Mouse (Mus musculus): ENCODE data around the gene Gtdc1. TPM values are rescaled to one million over a fixed set of nuclear protein-coding genes. Genes with fewer than 3 reads are reported as not detected.

Gtdc1 gene
- polyA plus RNA-seq, 1 experiment from 2014 or later: 19.2 TPM

DNA sequence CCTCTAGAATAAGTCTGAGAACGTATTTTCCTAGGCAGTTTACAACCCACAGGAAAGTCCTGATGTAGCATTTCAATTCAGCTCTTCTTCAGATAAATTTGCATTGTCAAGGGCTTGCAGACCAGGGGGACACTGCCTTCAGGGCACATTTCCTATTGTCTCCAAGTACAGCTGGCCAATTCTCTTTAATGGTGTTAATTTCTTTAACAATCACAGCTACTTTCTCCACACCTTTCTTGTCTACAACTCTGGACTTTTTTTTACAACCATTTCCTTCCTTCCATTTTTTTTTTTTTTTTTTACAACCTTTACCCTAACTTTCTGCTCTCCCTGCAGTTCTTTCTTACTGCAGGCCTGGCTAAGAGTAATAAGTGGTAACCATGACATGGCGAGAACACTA, 97.7 kb downstream of the Gtdc1 start:
- H3K4me3 ChIP-seq: no peak overlapping the region
- no peaks in the 10 kb centered on the region for H3K9me3 ChIP-seq
- no peak overlapping the region for H3K4me2 ChIP-seq
- WGBS: 77% methylated on average over 2 of the region's 2 CpGs
- H3K9ac ChIP-seq: no peak overlapping the region
- H3K36me3 ChIP-seq: no peaks in the 10 kb centered on the region
- no peak for ATAC-seq (ENCODE audit: low FRiP score, low read depth)
- H3K4me1 ChIP-seq (replicated peaks): no peaks in the 10 kb centered on the region
- H3K27ac ChIP-seq (replicated peaks): no peak overlapping the region
- H3K27me3 ChIP-seq: no peaks in the 10 kb centered on the region

DNA sequence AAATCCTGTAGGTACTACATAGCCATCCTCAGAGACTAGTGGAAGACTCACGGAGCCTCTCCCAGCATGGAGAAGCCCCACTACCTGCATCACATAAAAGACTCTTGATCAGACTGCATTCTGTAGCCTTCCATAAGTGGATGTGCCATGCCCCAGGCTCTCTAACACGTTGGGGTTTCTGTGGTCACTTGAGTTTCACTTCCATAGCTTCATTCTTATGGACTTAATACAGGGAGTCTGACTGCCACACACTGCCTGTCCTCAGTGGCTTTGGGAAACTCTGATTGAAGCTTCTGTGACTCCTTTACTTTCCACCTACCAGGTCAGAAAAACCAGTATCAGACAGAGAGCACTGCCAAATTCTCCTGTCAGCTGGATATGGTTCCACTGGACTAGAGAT, 98.1 kb downstream of the Gtdc1 start:
- no peaks in the 10 kb centered on the region for H3K27me3 ChIP-seq
- WGBS: 87% methylated on average over 2 of the region's 2 CpGs
- H3K4me1 ChIP-seq (replicated peaks): no peaks in the 10 kb centered on the region
- H3K27ac ChIP-seq (replicated peaks): no peak overlapping the region
- no peak overlapping the region for H3K4me2 ChIP-seq
- ATAC-seq (ENCODE audit: low FRiP score, low read depth): no peak
- no peaks in the 10 kb centered on the region for H3K9me3 ChIP-seq
- no peaks in the 10 kb centered on the region for H3K36me3 ChIP-seq
- H3K4me3 ChIP-seq: no peak overlapping the region
- no peak overlapping the region for H3K9ac ChIP-seq

DNA sequence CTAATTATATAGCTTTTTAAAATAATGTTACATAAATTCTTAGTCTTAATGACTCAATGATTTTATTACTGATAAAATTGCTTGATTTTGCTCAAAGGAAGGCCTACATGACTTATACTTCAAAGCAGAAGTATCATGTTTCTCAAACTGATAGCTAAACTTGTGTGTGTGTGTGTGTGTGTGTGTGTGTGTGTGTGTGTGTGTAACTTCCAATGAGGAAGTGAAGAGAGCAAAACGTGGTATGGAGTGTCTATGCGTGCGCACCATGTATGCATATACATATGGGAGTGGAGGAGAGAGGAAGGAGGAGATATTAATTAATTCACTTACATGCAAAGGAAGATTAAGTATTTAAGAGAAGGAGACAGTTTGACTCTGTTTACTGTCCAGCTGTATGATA, 100.8 kb downstream of the Gtdc1 start:
- Histone ChIP-seq H3K4me2 (no peak overlapping the region), H3K4me3 (no peak overlapping the region), H3K9ac (no peak overlapping the region), H3K27me3 (no peaks in the 10 kb centered on the region), H3K9me3 (no peaks in the 10 kb centered on the region), H3K4me1 (replicated peaks) (no peaks in the 10 kb centered on the region), H3K36me3 (no peaks in the 10 kb centered on the region), H3K27ac (replicated peaks) (no peak overlapping the region)
- no peak for ATAC-seq (ENCODE audit: low FRiP score, low read depth)
- WGBS: 97% methylated on average over 3 of the region's 3 CpGs

DNA sequence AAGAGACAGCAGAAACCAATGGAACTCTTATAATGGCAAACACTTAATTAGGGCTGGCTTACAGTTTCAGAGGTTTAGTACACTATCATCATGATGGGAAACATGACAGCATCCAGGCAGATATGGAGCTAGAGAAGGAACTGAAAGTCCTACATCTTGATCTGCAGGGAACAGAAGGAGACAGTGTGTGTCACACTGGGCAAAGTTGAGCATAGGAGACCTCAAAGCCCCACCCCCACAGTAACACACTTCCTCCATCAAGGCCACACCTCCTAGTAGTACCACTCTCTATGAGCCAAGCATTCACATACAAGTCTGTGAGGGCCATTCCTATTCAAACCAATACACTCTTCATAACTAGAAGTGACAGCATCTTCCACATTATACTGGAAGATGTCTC, 109.7 kb downstream of the Gtdc1 start:
- no peaks in the 10 kb centered on the region for H3K36me3 ChIP-seq
- no peak for ATAC-seq (ENCODE audit: low FRiP score, low read depth)
- H3K4me1 ChIP-seq (replicated peaks): no peaks in the 10 kb centered on the region
- no peaks in the 10 kb centered on the region for H3K27me3 ChIP-seq
- no peaks in the 10 kb centered on the region for H3K9me3 ChIP-seq
- no peak overlapping the region for H3K4me2 ChIP-seq
- no peak overlapping the region for H3K4me3 ChIP-seq
- H3K27ac ChIP-seq (replicated peaks): no peak overlapping the region
- H3K9ac ChIP-seq: no peak overlapping the region

DNA sequence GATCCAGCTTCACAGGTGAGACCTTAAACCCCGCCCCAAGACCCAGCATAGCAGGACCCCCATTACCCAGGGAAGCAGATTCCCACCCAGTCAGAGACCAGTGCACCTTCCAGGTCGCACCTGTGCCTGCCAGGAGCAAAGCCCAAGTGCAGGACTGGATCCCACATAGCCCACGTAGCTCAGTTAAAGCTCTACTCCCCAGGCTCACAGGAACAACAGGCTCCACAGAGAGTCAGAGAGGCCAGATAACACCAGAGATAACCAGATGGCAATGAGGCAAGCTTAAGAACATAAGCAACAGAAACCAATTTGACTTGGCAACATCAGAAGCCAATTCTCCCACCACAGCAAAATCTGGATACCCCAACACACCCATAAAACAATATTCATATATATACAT, 113.7 kb downstream of the Gtdc1 start:
- Histone ChIP-seq H3K4me3 (no peak overlapping the region), H3K9ac (no peak overlapping the region), H3K36me3 (no peaks in the 10 kb centered on the region), H3K27me3 (no peaks in the 10 kb centered on the region), H3K4me1 (replicated peaks) (no peaks in the 10 kb centered on the region), H3K27ac (replicated peaks) (no peak overlapping the region), H3K4me2 (no peak overlapping the region), H3K9me3 (no peaks in the 10 kb centered on the region)
- ATAC-seq (ENCODE audit: low FRiP score, low read depth): no peak
- 68% methylated on average over 3 of the region's 3 CpGs for WGBS

DNA sequence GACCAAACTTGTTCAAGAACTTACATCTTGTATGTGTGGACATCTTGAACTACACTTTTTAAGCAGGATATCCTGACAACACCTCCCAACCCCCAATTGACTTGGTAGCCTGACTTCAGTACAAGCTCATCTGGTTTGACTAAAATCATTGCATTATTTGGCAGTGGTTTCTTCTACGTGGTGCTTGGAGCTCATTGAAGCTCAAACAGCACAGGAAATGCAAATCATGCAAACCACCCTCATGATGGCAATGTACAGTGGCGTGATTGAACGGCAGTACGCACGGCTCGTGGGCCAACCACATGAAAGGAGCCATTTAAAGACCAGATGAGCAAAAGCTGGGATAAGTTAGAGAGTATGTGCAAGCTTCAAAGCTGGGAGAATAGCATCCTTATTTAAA, 123.0 kb downstream of the Gtdc1 start:
- no peak overlapping the region for H3K4me2 ChIP-seq
- ATAC-seq (ENCODE audit: low FRiP score, low read depth): no peak
- no peaks in the 10 kb centered on the region for H3K9me3 ChIP-seq
- H3K27ac ChIP-seq (replicated peaks): no peak overlapping the region
- 85% methylated on average over 6 of the region's 6 CpGs for WGBS
- no peak overlapping the region for H3K4me3 ChIP-seq
- H3K4me1 ChIP-seq (replicated peaks): no peaks in the 10 kb centered on the region
- no peaks in the 10 kb centered on the region for H3K27me3 ChIP-seq
- no peaks in the 10 kb centered on the region for H3K36me3 ChIP-seq
- H3K9ac ChIP-seq: no peak overlapping the region

DNA sequence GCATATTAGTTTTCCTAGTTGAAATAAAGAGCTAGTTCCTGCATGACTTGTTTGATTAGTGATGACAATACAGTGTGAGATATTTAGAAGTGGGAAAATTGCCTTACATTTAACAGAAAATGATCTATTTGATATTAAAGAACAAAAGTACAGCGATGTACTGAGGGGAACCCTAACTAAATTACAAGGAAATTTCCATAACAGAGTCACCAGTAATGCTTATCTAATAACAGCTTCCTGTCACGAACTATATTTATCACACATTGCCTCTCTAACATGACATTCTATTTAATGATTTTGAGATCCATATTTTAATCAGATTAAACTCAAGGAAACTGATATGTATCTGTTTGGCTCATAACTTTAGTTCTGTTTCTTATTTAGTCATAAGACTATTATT, 126.1 kb downstream of the Gtdc1 start:
- Histone ChIP-seq H3K36me3 (no peaks in the 10 kb centered on the region), H3K4me1 (replicated peaks) (no peaks in the 10 kb centered on the region), H3K9ac (no peak overlapping the region), H3K9me3 (no peaks in the 10 kb centered on the region), H3K27ac (replicated peaks) (no peak overlapping the region), H3K4me3 (no peak overlapping the region), H3K27me3 (no peaks in the 10 kb centered on the region), H3K4me2 (no peak overlapping the region)
- WGBS: 77% methylated on average over 2 of the region's 2 CpGs
- no peak for ATAC-seq (ENCODE audit: low FRiP score, low read depth)

DNA sequence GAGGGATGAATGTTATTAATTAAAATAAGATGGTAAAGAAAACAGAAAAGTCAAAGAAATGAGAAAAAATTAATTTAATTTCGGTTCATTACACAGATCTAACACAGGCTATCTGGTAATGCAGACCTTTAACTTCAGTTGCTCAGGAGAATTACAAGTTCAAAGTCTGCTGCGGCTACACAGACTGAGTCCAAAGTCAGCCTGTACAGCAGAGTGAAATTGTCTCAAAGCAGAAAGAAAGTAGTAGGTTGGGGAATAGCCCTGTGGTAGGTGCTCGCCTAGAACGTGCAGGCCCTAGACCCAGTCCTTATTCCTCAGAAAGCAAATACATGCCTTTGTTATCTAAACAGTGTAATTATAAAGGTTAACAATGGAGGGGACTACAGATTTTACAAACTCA, 135.6 kb downstream of the Gtdc1 start:
- 87% methylated on average over 4 of the region's 4 CpGs for WGBS
- Histone ChIP-seq H3K4me2 (no peak overlapping the region), H3K4me1 (replicated peaks) (no peaks in the 10 kb centered on the region), H3K36me3 (no peaks in the 10 kb centered on the region), H3K4me3 (no peak overlapping the region), H3K27ac (replicated peaks) (no peak overlapping the region), H3K9ac (no peak overlapping the region), H3K27me3 (no peaks in the 10 kb centered on the region), H3K9me3 (no peaks in the 10 kb centered on the region)
- ATAC-seq (ENCODE audit: low FRiP score, low read depth): no peak

DNA sequence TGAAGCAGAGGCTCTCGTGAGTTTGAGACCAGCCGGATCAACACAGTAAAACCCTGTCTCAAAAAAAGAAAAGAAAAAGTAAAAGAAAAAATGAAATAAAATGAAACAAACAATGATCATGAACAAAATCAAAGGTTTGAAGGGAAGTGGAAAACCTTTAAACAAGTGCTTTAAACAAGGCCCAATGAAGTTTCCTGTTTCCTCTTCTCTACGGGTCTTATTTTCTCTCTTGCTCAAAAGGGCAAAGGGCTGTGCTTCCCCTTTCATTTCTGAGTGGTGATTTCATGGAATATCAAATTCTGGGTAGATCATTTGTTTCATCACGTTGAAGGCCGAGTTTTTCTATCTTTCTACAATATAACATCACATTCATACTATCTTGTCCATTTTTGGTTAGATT, 136.3 kb downstream of the Gtdc1 start:
- Histone ChIP-seq H3K4me3 (no peak overlapping the region), H3K9ac (no peak overlapping the region), H3K4me2 (no peak overlapping the region), H3K9me3 (no peaks in the 10 kb centered on the region), H3K36me3 (no peaks in the 10 kb centered on the region), H3K4me1 (replicated peaks) (no peaks in the 10 kb centered on the region), H3K27me3 (no peaks in the 10 kb centered on the region), H3K27ac (replicated peaks) (no peak overlapping the region)
- whole genome bisulfite sequencing: 84% methylated on average over 5 of the region's 5 CpGs
- ATAC-seq (ENCODE audit: low FRiP score, low read depth): no peak

DNA sequence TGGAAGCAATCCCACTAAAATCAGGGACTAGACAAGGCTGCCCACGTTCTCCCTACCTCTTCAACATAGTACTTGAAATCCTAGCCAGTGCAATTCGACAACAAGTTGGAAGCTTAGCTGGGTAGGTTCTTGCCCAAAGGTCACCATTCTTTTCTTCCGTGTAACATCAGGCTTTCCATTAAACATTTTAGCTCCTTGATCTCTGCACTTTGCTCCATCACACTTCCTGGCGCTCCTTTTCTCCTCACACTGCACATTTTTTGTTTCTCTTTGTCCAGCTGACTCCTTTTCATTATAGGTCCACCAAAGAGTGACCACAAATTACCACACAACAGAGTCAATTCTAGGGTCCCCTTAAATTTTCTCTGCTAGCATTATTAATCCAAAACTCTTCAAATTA, 144.7 kb downstream of the Gtdc1 start:
- H3K9me3 ChIP-seq: no peaks in the 10 kb centered on the region
- peaks cover 4% of the 10 kb centered on the region; the same call in 1 of the 2 replicates for H3K36me3 ChIP-seq
- no peaks in the 10 kb centered on the region for H3K4me1 ChIP-seq (replicated peaks)
- no peak overlapping the region for H3K27ac ChIP-seq (replicated peaks)
- ATAC-seq (ENCODE audit: low FRiP score, low read depth): no peak
- no peak overlapping the region for H3K4me3 ChIP-seq
- no peak overlapping the region for H3K9ac ChIP-seq
- H3K27me3 ChIP-seq: no peaks in the 10 kb centered on the region
- WGBS: 98% methylated on average over 4 of the region's 4 CpGs
- H3K4me2 ChIP-seq: no peak overlapping the region

DNA sequence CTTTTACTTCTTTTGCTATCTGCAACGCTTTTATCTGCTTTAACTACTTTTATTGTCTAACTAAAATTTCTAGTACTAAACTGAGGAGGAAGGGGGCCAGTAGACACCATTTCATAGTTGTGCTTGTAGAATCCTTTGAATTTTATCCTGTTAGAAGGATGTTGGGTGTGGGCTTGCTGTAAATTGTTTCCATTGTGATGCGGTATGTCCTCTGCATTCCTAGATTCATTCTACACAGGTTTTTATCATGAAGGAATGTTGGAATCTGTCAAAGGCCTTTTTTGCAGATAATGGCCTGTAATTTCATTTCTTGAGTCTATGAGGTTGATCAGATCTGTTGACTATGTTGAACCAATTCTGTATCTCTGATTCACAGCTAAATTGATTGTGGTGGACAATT, 146.5 kb downstream of the Gtdc1 start:
- no peak overlapping the region for H3K27ac ChIP-seq (replicated peaks)
- no peak overlapping the region for H3K9ac ChIP-seq
- H3K4me2 ChIP-seq: no peak overlapping the region
- no peaks in the 10 kb centered on the region for H3K27me3 ChIP-seq
- no peak overlapping the region for H3K4me3 ChIP-seq
- WGBS: 96% methylated on average over 2 of the region's 2 CpGs
- no peaks in the 10 kb centered on the region for H3K4me1 ChIP-seq (replicated peaks)
- H3K36me3 ChIP-seq: peaks cover 4% of the 10 kb centered on the region; the same call in 1 of the 2 replicates
- no peak for ATAC-seq (ENCODE audit: low FRiP score, low read depth)
- no peaks in the 10 kb centered on the region for H3K9me3 ChIP-seq

DNA sequence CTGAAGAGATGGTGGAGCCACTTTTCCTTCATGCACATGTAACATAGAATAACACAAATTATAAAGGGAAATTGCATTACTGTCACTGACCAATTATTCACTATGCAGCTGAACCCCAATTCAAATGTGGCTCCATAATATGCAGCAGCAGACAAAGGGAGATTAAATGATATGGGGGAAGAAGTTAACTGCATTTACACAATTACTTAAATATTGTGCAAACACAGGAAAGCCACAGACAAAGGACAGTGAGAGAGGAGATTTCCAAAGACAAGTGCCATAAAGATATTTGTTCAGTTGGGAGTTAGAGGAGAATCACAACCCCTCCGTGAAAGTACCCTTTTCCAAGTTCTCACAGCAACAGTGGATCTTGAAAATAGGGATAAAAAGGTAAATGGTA, 163.6 kb downstream of the Gtdc1 start:
- Histone ChIP-seq H3K4me1 (replicated peaks) (no peaks in the 10 kb centered on the region), H3K4me2 (no peak overlapping the region), H3K9ac (no peak overlapping the region), H3K27me3 (no peaks in the 10 kb centered on the region), H3K9me3 (no peaks in the 10 kb centered on the region), H3K36me3 (no peaks in the 10 kb centered on the region), H3K27ac (replicated peaks) (no peak overlapping the region), H3K4me3 (no peak overlapping the region)
- 80% methylated on average over 1 of the region's 1 CpGs for WGBS
- no peak for ATAC-seq (ENCODE audit: low FRiP score, low read depth)

DNA sequence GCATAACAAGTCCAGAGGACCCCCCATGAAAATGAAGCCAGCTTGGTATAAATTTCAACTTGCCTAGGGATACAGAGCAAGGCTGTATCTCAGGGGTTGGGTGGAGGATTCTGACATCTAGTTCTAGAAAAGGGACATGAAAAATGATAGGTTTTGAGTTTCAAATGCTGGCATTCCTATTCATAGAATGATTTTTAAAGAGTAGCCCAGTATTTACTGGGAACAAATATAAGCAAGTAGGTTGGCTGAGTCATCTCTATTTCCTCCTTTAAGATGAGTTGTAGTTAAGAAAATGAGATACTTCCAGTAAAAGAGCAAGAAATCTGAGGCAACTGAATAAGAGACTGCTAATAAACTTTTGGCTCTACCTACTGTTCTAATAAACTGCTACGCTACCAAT, 190.8 kb downstream of the Gtdc1 start:
- Histone ChIP-seq H3K9me3 (no peaks in the 10 kb centered on the region), H3K9ac (no peak overlapping the region), H3K27me3 (no peaks in the 10 kb centered on the region), H3K4me2 (no peak overlapping the region), H3K4me3 (no peak overlapping the region), H3K4me1 (replicated peaks) (no peaks in the 10 kb centered on the region), H3K36me3 (no peaks in the 10 kb centered on the region), H3K27ac (replicated peaks) (no peak overlapping the region)
- ATAC-seq (ENCODE audit: low FRiP score, low read depth): no peak
- 93% methylated on average over 1 of the region's 1 CpGs for WGBS
